Mouse (Mus musculus) neural tube, embryonic 11.5 days (tissue): ENCODE measurements around the gene Eva1c. TPM values are rescaled to one million over a fixed set of nuclear protein-coding genes. Genes with fewer than 3 reads are reported as not detected.

Experiments
- ATAC-seq: fragments of 200-750 bp; cut with Nextera tagmentation; 2 replicates; pipeline ENCODE4 v1.8.0; 2017; ENCODE audit warnings: moderate number of reproducible peaks, mild to moderate bottlenecking, moderate TSS enrichment, moderate library complexity; ENCODE audit not compliant: insufficient read depth, low FRiP score, low TSS enrichment
- DNase-seq: peaks from one replicate; pipeline ENCODE4 v3.0.0-alpha.2; 2015; ENCODE audit warnings: low spot score
- H3K27ac ChIP-seq: fragments of 300-500 bp; sonication (generic); 2 replicates; pipeline ENCODE4 v1.5.1; 2014; ENCODE audit warnings: low read depth, mild to moderate bottlenecking, low read length
- H3K27me3 ChIP-seq: fragments of 300-500 bp; sonication (generic); 2 replicates; pipeline ENCODE4 v1.6.1; 2014; ENCODE audit warnings: mild to moderate bottlenecking, low read length, mixed read lengths; ENCODE audit not compliant: control insufficient read depth, insufficient read depth
- H3K36me3 ChIP-seq: fragments of 300-500 bp; sonication (generic); 2 replicates; pipeline ENCODE4 v1.6.1; 2014; ENCODE audit warnings: mild to moderate bottlenecking, low read length, moderate library complexity, mixed read lengths; ENCODE audit not compliant: control insufficient read depth, insufficient read depth
- H3K4me1 ChIP-seq: fragments of 300-500 bp; sonication (generic); 2 replicates; pipeline ENCODE4 v1.6.1; 2014; ENCODE audit warnings: low read length, mixed read lengths; ENCODE audit not compliant: control insufficient read depth, insufficient read depth
- H3K4me2 ChIP-seq: fragments of 300-500 bp; sonication (generic); 2 replicates; pipeline ENCODE4 v1.6.1; 2014; ENCODE audit warnings: low read depth, mild to moderate bottlenecking, moderate library complexity
- H3K4me3 ChIP-seq: fragments of 300-500 bp; sonication (generic); 2 replicates; pipeline ENCODE4 v1.5.1; 2014; ENCODE audit warnings: low read depth, low read length
- H3K9ac ChIP-seq: fragments of 300-500 bp; sonication (generic); 2 replicates; pipeline ENCODE4 v1.6.1; 2014; ENCODE audit warnings: mild to moderate bottlenecking, low read length
- H3K9me3 ChIP-seq: fragments of 300-500 bp; sonication (generic); 2 replicates; pipeline ENCODE4 v1.6.1; 2016; ENCODE audit warnings: low read length; ENCODE audit not compliant: control insufficient read depth
- WGBS: fragments of 180-500 bp; shearing (Covaris S2); extraction: QIAGEN DNeasy Blood & Tissue Kit; methylation state at CpG from one replicate; pipeline ENCODE4 v1.1.7; 2014; 5-methylcytosine and 5-hydroxymethylcytosine counted together
- polyA plus RNA-seq: library from polyadenylated mRNA; unstranded; fragments of >200 nt; fragmentation: Nextera tagmentation; extraction: Ambion mirVana; gene quantifications from 2 replicates; pipeline ENCODE4 v1.2.1, GENCODE M21; 2014

Gene Eva1c
- polyA plus RNA-seq, 1 experiment from 2014 or later, result 0.73 TPM

DNA sequence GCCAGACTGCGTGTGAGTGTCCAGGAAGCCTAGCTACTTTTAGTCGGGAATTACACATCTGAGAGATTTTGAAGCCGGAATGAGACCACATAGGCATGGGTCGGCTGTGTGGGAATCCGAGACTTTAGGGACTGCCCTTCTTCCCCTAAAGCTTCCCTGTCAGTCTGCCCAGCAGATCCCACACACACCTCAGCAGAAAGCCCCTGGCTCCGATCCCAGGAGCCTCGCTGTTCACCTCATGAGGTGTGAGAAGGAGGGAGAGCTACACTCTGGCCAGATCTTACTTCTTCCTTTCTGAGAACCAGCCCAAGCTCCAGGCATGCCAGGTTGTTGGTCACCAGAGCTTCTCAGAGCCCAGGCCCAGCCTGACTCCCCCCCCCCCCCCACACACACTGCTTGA, 38.2 kb downstream of the Eva1c start:
- Histone ChIP-seq H3K27me3 (no peaks in the 10 kb centered on the region), H3K36me3 (no peaks in the 10 kb centered on the region), H3K4me3 (no peak overlapping the region), H3K4me2 (no peak overlapping the region), H3K27ac (no peak overlapping the region), H3K9me3 (no peaks in the 10 kb centered on the region), H3K4me1 (no peaks in the 10 kb centered on the region), H3K9ac (no peak overlapping the region)
- WGBS, result 80% methylated on average over 7 of the region's 7 CpGs
- DNase-seq (no peak), ATAC-seq (no peak)

DNA sequence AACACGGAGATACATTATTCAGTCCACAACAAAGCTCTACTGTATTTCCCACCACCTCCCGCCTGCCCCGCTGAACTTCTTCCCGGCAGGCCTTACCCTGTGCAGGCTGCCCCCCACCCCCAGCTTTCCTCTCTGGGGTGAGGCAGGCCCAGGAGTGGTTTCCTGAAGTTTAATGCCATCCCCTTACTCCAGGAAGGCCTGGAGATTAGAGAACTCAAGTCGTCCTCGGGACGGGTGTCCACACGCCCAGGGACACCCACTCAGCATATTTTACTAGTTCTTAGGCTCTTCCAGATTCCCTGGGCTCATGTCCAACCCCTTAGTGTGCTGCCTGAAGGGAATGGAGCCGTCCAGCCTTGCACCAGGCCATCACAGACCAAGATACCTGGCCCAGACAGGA, 39.1 kb downstream of the Eva1c start:
- H3K27ac ChIP-seq, result no peak overlapping the region
- no peak overlapping the region for H3K9ac ChIP-seq
- H3K9me3 ChIP-seq, result no peaks in the 10 kb centered on the region
- H3K4me1 ChIP-seq, result no peaks in the 10 kb centered on the region
- no peaks in the 10 kb centered on the region for H3K36me3 ChIP-seq
- no peak overlapping the region for H3K4me2 ChIP-seq
- H3K4me3 ChIP-seq, result no peak overlapping the region
- DNase-seq (no peak), ATAC-seq (no peak)
- WGBS, result 60% methylated on average over 9 of the region's 9 CpGs
- H3K27me3 ChIP-seq, result no peaks in the 10 kb centered on the region

DNA sequence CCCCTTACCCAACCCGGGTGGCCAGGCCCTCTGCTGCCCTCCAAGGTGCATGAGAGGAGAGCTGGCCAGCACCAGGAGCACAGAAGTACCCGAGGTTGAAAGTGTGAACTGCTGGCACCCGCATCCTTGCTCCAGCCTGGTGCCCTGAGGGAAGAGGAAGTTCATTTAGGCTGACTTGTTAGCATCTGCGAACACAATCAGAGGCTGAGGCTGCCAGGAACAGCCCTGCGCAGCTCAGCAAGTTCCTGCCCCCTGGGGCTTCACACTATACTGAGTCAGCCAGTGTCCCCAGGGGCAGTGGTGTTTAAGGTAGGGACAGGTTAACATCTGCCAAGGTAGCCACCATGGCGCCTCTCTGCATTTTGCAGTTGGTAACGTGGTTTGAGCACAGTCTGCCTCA, 41.6 kb downstream of the Eva1c start:
- ATAC-seq, result no peak
- 21% methylated on average over 7 of the region's 7 CpGs for WGBS
- no peak overlapping the region for H3K27ac ChIP-seq
- DNase-seq, result no peak
- no peak overlapping the region for H3K4me3 ChIP-seq
- no peaks in the 10 kb centered on the region; the same call in 1 of the 2 replicates for H3K4me1 ChIP-seq
- no peaks in the 10 kb centered on the region for H3K9me3 ChIP-seq
- H3K9ac ChIP-seq, result no peak overlapping the region
- no peaks in the 10 kb centered on the region for H3K27me3 ChIP-seq
- H3K36me3 ChIP-seq, result no peaks in the 10 kb centered on the region
- H3K4me2 ChIP-seq, result no peak overlapping the region

DNA sequence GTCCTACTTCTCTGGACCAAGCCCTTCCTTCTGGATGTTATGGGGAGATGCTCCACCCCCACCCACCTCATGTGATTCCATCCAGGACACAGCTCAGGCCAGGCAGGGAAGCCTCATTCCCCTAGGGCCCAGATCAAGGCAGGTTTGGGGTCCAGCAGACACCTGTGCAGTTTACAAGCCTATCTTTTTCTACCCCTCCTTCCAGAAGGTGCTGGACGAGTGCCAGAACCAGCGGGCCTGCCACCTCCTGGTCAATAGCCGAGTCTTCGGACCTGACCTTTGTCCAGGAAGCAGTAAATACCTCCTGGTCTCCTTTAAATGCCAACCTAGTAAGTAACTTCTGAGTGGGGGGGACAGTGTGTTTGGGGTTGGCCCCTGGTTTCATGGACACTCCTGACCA, 42.8 kb downstream of the Eva1c start:
- ATAC-seq (no peak), DNase-seq (no peak)
- Histone ChIP-seq H3K9ac (no peak overlapping the region), H3K4me1 (no peaks in the 10 kb centered on the region; the same call in 1 of the 2 replicates), H3K9me3 (no peaks in the 10 kb centered on the region), H3K27me3 (no peaks in the 10 kb centered on the region), H3K4me3 (no peak overlapping the region), H3K4me2 (no peak overlapping the region), H3K27ac (no peak overlapping the region), H3K36me3 (no peaks in the 10 kb centered on the region)
- WGBS, result 82% methylated on average over 4 of the region's 4 CpGs

DNA sequence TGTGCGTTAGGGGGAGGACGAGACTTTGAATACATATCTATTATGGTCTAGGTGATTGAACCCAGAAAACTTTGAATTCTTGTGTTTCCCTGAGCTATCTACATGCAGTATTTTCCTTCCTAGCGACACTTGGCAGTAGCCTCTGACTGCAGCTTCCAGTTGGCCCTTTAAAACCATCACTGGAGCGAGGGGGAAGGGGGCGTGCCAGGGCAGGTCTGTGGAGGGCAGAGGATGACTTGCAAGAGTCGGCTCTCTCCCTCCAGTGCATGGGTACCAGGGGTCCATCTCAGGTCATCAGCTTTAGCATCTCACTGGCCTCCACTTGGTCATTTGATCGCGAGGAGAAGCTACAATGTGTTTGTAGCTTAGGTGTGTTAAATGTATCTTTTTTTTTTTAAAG, 46.4 kb downstream of the Eva1c start:
- no peaks in the 10 kb centered on the region for H3K9me3 ChIP-seq
- no peak overlapping the region for H3K4me3 ChIP-seq
- no peaks in the 10 kb centered on the region; the same call in 1 of the 2 replicates for H3K4me1 ChIP-seq
- H3K36me3 ChIP-seq, result no peaks in the 10 kb centered on the region
- no peaks in the 10 kb centered on the region for H3K27me3 ChIP-seq
- H3K27ac ChIP-seq, result no peak overlapping the region
- no peak overlapping the region for H3K9ac ChIP-seq
- no peak overlapping the region for H3K4me2 ChIP-seq
- DNase-seq (no peak), ATAC-seq (no peak)
- WGBS, result 73% methylated on average over 8 of the region's 8 CpGs

DNA sequence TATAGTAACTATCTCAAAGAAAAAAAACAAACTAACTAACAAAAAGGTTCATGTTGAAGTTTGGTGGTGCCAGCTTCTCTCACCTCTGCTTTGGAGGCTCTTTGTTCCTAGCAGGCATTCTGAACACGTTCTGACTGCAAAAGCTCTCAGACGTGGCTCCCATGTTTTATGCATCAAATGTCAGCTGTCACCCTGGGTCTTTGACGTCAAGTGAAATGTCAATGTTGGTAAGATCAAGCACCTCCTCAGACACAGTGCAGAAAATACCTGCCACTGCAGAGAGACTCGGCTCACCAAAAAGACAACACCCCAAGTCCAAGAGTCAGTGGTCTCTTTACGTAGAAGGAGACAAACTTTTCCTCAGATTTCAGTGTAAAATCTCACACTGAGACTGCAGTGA, 48.0 kb downstream of the Eva1c start:
- WGBS, result 69% methylated on average over 5 of the region's 5 CpGs
- H3K36me3 ChIP-seq, result no peaks in the 10 kb centered on the region

DNA sequence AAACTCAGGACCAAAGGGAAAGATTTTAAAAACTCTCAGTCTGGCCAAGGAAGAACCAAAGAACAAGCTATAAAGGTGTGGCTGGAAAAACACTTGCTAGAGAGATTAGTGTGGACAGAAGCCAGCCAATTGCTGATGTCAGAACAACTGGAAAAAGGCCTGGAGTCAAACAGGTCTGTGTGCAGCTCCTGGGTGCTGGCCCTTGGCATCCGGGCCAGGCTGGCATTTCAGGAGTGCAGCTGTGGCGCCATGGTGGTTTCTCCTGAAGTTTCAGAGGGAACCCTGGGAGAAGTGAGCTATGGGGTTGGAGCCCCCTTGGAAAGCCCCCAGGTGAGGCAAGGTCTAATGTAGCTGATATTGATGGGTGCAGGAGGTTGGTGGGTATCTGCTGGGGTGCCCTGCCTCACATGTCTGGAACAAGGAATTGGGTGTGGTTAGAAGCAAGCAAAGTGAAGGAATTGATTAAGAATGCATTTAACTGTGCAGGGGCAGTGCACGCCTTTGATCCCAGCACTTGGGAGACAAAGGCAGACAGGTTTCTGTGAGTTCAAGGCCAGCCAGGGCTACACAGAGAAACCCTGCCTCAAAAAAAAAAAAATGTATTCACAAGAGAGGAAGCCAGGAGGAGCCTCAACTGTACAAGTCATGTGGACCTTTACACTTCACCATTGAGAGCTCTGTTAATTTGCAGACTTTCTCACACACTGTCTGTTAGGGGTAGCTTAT, 51.8 kb downstream of the Eva1c start:
- no peak overlapping the region for H3K4me2 ChIP-seq
- H3K27me3 ChIP-seq, result no peaks in the 10 kb centered on the region
- H3K9me3 ChIP-seq, result no peaks in the 10 kb centered on the region
- no peak overlapping the region for H3K4me3 ChIP-seq
- H3K36me3 ChIP-seq, result no peaks in the 10 kb centered on the region
- no peak for ATAC-seq
- no peak overlapping the region for H3K9ac ChIP-seq
- H3K27ac ChIP-seq, result no peak overlapping the region
- no peaks in the 10 kb centered on the region for H3K4me1 ChIP-seq
- 86% methylated on average over 3 of the region's 3 CpGs for WGBS
- no peak for DNase-seq

More for the DNA sequence above, 48.0 kb downstream of the Eva1c start:
- Histone ChIP-seq H3K9ac (no peak overlapping the region), H3K27me3 (no peaks in the 10 kb centered on the region), H3K27ac (no peak overlapping the region), H3K4me3 (no peak overlapping the region), H3K4me1 (no peaks in the 10 kb centered on the region; the same call in 1 of the 2 replicates), H3K9me3 (no peaks in the 10 kb centered on the region), H3K4me2 (no peak overlapping the region)
- ATAC-seq (no peak), DNase-seq (no peak)

DNA sequence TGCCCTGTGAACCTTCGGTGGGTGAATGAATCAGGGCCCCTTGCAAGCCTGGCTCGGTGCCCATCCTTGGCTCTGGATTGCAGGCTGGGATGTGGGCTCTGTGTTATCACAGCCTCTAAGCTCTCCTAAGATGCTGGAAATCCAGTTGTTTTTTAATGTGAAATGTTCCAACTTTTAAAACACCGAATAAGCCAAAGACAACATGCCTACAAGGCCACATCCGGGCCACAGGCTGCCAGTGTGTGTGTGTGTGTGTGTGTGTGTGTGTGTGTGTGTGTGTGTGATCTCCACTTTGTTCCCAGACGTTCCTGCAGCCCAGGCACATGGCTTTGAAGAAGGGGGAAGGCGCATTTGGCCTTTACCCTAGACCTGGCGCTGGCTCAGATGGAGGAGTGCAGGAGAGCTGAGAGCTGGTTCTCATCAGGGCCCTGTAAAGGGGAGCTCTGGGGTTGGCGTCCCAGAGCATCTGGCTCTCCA, 56.0 kb downstream of the Eva1c start:
- Histone ChIP-seq H3K27ac (no peak overlapping the region), H3K36me3 (no peaks in the 10 kb centered on the region), H3K4me2 (no peak overlapping the region), H3K27me3 (no peaks in the 10 kb centered on the region), H3K4me1 (no peaks in the 10 kb centered on the region), H3K4me3 (no peak overlapping the region), H3K9me3 (no peaks in the 10 kb centered on the region), H3K9ac (no peak overlapping the region)
- ATAC-seq, result no peak
- no peak for DNase-seq
- 61% methylated on average over 8 of the region's 8 CpGs for WGBS

DNA sequence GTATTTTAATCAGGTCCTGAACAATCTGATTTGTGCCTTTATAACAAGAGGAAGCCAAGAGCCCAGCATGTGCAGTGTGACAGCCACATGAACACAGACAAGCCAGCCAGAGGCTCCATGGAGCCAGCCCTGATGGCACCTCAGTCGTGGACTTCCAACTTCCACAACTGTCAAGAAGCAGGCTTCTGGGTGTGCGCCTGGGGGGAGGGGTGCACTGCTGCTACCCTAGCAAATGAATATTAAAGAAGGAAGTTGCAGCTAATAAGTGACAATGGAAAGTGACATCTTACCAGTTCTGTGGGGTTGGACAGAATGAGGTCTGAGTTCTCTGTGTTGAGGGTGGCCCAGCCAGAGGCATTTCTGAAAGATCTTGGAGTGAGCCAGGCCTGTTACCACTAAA, 58.8 kb downstream of the Eva1c start:
- Histone ChIP-seq H3K36me3 (no peaks in the 10 kb centered on the region), H3K4me2 (no peak overlapping the region), H3K27ac (no peak overlapping the region), H3K9me3 (no peaks in the 10 kb centered on the region), H3K9ac (no peak overlapping the region; the same call in 1 of the 2 replicates), H3K4me3 (no peak overlapping the region), H3K4me1 (no peaks in the 10 kb centered on the region), H3K27me3 (no peaks in the 10 kb centered on the region)
- ATAC-seq (no peak), DNase-seq (no peak)
- 76% methylated on average over 2 of the region's 2 CpGs for WGBS
